Mouse (Mus musculus) layer of hippocampus, adult 8-10 months (tissue): ENCODE measurements around the gene Vmn1r219. TPM values are rescaled to one million over a fixed set of nuclear protein-coding genes. Genes with fewer than 3 reads are reported as not detected.
"Not testable (repeated sequence)": the region's sequence is repeated elsewhere in the genome, so short reads cannot be mapped to it uniquely, and the experiment has no call there.

Source experiments
- DNase-seq, 2 experiments: peaks; one replicate each; pipeline ENCODE4 v3.0.0; 2022; ENCODE audit warnings: low spot score in 2 of 2
- total RNA-seq, 4 experiments: library from RNA; stranded (reverse); gene quantifications; 2 replicates each; pipeline ENCODE4 v1.2.4; 2022

Vmn1r219 gene
- total RNA-seq, result not detected

GRCm38 (mm10) chr13:23159012-23159411 lies at the start of gene Vmn1r219:
Gene Vmn1r219 (plus strand): TSS chr13:23159312.
- DNase-seq, result no peak

- not testable (repeated sequence) for DNase-seq
These were observed 41.0 kb upstream of the Vmn1r219 start, which contains the start of gene Vmn1r217 for GRCm38 (mm10) chr13:23118126-23118525. Gene Vmn1r217 (minus strand): TSS chr13:23118226.

- DNase-seq, result no peak
These were observed 38.5 kb upstream of the Vmn1r219 start for GRCm38 (mm10) chr13:23120611-23121010.

GRCm38 (mm10) chr13:23133099-23133498 lies 26.0 kb upstream of the Vmn1r219 start, which contains the start of gene Vmn1r218:
Gene Vmn1r218 (plus strand): TSS chr13:23133155.
- no peak for DNase-seq

- no peak for DNase-seq
These were observed 25.6 kb upstream of the Vmn1r219 start for GRCm38 (mm10) chr13:23133501-23133900.

- DNase-seq, result peak; percentile 5 to 12
These were observed 20.2 kb upstream of the Vmn1r219 start for GRCm38 (mm10) chr13:23138880-23139279.

GRCm38 (mm10) chr13:23157848-23158247 lies 1.3 kb upstream of the Vmn1r219 start:
- DNase-seq, result no peak

- not testable (repeated sequence) for DNase-seq
These were observed 7.4 kb downstream of the Vmn1r219 start for GRCm38 (mm10) chr13:23166471-23166870.

GRCm38 (mm10) chr13:23187875-23188274 lies 28.8 kb downstream of the Vmn1r219 start, which contains the start of gene Vmn1r220:
Gene Vmn1r220 (minus strand): TSS chr13:23187975.
- DNase-seq, result no peak

- DNase-seq, result not testable (repeated sequence)
These were observed 44.8 kb downstream of the Vmn1r219 start for GRCm38 (mm10) chr13:23203885-23204284.

- not testable (repeated sequence) for DNase-seq
These were observed 54.7 kb downstream of the Vmn1r219 start, which contains the start of gene Vmn1r221 for GRCm38 (mm10) chr13:23213827-23214226. Gene Vmn1r221 (plus strand): TSS chr13:23214127.

Other genes with a start within 250 kb of the Vmn1r219 start
- not detected for gene Vmn1r213, start 151.7 kb upstream of the Vmn1r219 start, total RNA-seq
- gene Vmn1r214, start 128.9 kb upstream of the Vmn1r219 start, total RNA-seq, result not detected
- not detected for gene Vmn1r215, start 91.3 kb upstream of the Vmn1r219 start, total RNA-seq
- not detected for gene Vmn1r217, start 41.1 kb upstream of the Vmn1r219 start, total RNA-seq
- gene Vmn1r218, start 26.2 kb upstream of the Vmn1r219 start, total RNA-seq, result under 1 TPM in 1 of 4 experiments, not detected in 3; 0.04 TPM
- gene Vmn1r220, start 28.7 kb downstream of the Vmn1r219 start, total RNA-seq, result not detected
- gene Vmn1r221, start 54.8 kb downstream of the Vmn1r219 start, total RNA-seq, result not detected
- not detected for gene Vmn1r222, start 76.6 kb downstream of the Vmn1r219 start, total RNA-seq
- not detected for gene Vmn1r223, start 87.8 kb downstream of the Vmn1r219 start, total RNA-seq
- 10 to 100 TPM; 26.0 to 33.5 (median 30.2) TPM for gene Zfp322a, start 209.9 kb downstream of the Vmn1r219 start, total RNA-seq